Mouse (Mus musculus) T-helper 1 cell (primary cell): ENCODE measurements around the gene Ggct.
"Not testable (repeated sequence)": the region's sequence is repeated elsewhere in the genome, so short reads cannot be mapped to it uniquely, and the experiment has no call there.

Experiments used
- in situ Hi-C: fragments of 300-600 bp; cut with MboI, MseI; formaldehyde crosslinking; loops from one replicate; pipeline ENCODE4 v1.15.1; 2025; ENCODE audit warnings: high pct_unique_total_duplicates

The Ggct gene

DNA sequence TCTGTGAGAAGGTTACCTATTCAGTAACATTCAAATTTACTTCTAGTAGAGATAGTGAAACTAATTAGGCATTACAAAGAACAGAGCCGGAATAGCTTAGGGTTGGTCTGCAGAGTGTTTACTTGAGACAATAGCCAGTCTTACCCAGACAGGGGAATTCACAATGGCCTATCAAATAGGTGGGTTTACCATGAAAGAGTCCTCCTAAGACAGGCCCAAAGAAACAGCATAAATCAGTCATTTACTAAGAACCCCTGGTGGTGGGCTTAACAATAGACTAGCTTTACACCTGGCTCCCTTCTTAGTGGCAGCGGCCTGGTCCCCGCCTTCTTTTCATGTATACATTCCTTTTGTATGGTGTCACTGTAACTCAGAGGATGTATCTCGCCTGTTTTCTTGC is 39.4 kb downstream of the Ggct start:
- in situ Hi-C loops = not testable (repeated sequence)

DNA sequence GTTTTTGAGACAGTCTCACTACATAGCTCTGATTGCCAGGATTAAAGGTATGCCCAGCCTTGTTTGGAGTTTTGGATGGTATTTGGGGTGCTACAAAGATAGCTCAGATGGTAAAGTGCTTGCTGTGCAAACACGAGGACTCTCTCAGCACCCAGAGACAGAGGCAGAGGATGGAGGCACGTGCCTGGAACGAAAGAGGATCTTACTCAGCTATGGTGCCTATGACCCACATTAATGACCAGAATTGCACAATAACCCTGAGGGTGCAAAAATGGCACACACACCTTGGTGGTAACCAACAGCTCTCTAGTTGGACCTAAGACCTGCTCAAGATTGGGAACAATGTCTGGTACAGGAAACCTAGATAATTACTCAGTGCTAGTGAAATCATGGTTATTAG is 40.2 kb downstream of the Ggct start:
- in situ Hi-C loops = no loop called here

DNA sequence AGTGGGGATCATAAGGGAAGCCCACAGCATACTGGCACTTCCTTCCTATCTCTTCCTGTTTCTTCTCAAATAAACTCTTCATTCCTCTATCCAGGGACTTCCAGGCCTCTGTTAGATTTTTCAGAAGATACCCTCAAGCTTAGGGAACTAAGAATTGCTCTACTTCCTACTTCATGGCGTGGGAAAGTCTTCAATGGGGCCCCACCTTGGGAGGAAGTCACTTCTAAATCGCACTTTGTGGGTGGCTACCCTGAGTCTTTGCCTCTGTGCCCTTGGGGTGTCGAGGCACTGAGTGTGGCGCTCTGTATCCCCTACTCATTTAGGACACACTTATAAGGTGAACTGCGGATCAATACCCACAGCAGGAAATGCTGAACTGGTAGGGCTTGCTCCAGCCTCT is 44.1 kb downstream of the Ggct start:
- in situ Hi-C loops = no loop called here

DNA sequence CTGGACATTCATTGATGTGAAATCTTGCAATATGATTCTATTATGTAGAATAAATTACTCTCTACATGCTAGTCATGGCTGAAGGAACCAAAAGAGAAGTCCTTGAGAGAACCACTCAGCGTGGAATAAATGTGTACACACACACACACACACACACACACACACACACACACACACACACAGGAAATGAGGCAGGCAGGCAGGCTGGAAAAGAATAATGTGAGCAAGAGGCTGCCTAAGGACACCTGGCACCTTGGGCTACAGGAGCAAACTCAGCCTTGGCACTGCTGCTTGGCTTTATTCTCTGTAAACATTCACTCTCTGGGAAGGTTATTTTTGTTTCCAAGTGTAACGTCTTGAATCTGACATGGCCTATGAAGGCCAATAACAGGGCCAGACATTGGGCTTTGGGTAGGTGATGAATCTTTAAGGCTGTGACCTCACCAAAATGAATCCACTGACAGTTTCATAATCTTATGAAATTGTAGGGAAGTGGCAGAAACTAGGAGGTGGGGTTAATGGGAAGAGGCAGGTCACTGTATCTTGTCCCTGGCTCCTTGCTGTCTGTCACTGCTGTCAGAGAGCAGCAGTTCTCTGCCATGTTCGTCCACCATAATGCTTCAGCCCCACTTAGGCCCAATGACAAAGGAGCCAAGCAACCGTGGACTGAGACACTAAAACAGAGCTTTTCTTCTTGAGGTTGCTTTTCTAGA is 46.4 kb downstream of the Ggct start:
- in situ Hi-C loops = no loop called here

DNA sequence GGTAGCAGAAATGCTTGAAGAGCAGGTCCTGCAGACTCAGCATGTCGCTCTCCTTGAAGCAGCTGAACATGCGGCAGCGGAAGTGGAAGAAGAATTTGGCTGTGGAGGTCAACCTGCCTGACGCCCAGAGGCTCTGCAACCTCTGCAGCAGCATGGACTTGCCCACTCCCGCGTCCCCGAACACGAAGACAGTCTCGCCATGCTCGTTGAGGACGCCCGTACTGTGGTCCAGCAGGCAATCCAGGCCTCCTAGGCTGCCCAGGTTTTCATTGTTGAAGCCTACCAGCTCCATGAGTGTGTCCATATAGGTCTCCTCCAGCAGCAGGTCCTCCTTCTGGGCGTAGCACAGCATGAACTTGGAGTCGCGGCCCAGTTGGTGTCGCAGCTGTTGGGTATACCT is 48.2 kb downstream of the Ggct start:
- in situ Hi-C loops = no loop called here

DNA sequence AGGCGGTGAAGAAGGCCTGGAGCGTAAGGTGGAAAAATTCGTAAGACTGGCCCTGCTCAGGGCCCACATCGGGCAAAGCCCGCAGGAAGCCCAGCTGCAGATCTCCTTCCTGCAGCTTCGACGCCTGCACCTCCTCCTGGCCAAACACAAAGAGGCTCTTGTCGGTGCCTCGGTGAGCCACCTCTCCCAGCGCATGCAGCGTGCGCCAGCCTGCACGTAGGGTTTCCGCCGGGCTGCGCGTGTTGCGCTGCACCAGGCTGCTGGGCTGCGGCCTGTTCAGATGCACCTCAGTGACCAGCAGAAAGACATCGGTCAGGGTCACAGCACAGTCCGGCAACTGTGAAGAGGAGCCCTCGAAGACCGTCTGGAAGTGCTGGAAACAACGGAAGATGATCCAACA is 49.0 kb downstream of the Ggct start:
- in situ Hi-C loops = no loop called here

DNA sequence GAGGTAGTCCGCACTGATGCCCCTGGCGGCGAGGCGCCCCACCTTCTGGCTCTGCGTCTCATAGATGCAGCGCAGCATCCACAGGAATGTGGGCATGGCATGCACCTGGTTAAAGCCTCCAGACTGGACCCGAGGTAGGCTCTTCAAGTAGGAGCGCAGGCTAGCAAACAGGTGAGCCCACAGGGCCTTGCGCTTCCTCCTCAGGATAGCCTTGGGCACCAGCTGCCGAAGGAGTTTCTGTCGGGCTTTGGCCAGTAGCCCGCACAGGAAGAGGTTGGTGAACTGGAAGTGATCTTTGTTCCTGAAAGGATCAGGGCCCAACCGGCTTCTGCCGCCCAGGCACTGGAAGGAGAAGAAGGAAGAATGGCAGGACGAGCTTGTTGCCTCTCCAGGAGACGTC is 49.5 kb downstream of the Ggct start:
- in situ Hi-C loops = no loop called here

DNA sequence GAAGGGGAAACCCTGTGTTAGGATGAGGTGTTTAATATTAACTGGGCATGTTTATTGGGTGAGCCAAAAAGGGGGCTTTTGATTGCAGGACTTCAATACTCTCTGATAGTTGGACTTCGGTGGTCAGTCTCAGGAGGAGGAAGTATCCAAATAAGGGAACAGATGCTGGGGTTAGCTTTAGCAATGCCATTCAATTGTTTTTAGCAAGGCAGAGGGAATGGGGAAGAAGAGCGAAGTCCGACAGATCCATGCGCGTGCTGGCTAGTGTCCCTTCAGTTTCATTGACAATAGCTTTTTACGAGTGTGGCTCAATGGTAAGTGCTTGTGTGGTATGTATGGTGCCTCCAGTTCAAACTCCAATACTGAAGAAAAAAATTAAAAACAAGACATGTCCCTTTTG is 51.6 kb downstream of the Ggct start:
- in situ Hi-C loops = no loop called here

DNA sequence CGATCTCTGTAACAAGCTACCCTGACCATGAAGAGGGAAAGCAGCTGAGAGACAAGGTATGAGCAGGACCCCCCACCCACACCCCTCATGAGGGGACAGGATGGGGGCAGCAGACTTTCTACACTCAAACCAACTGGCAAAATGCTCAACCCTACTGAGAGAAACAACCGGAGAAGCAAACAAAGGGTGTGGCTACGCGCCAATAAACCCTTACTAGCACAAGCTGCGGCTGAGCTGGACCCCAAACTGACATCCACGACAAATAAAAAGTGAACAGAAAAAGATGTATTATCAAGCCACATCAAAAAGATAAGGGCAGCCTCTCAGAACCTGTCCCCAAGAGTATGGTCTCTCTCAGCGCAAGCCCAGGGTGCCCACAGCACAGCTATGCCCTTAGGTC is 52.6 kb downstream of the Ggct start:
- in situ Hi-C loops = no loop called here

DNA sequence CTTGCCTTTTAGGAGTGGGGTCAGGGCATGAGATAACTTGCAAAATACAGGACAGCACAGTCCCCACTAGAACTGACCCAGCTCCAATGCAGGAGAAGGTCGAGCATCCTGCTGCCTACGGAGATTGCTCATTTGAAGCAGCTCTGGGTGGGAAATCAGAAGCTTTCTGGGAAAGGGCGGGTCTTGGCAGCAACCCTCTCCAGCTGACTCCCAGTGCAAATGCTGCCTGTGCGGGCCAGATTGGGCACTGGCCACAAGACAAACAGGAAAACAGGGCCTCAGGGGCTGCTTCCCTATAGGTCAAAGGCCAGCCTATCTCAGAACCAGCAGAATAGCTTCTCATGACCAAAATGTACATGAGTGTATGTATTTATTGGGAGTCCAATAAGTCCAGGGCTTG is 53.1 kb downstream of the Ggct start:
- in situ Hi-C loops = no loop called here

DNA sequence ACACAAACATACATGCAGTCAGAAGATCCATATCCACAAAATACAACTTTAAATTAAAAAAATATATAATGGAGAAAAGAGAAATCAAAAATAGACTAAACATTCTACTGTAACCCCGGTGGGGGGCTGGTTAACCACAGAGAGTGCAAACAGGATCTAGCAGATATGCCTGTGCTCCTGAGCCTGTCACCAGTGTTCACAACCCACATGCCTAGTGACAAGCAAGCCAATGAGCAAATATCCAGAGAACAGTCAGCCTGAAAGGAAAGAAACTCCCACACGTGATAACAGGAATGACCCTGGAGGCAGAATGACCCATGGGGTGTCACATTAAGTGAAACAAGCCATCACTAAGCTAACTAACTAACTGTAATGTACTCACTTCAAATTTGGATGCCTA is 56.3 kb downstream of the Ggct start:
- in situ Hi-C loops = no loop called here

DNA sequence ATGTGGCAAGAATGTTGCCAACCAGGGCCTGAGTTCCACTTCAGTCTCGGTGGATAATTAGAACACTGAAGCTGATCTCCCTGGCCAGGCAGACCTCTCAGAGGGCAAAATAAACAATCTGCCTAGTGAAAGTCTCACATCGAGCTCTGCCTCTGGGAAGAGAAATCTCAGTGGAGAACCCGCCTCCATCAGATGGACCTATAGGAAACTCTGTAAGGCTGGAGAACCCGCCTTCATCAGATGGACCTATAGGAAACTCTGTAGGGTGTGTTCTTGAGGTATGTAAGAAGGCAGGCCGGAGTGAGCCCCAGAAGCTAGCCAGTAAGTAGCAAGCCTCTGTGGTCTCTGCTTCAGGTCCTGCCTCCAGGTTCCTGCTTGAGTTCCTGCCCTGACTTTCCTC is 57.8 kb downstream of the Ggct start:
- in situ Hi-C loops = no loop called here

DNA sequence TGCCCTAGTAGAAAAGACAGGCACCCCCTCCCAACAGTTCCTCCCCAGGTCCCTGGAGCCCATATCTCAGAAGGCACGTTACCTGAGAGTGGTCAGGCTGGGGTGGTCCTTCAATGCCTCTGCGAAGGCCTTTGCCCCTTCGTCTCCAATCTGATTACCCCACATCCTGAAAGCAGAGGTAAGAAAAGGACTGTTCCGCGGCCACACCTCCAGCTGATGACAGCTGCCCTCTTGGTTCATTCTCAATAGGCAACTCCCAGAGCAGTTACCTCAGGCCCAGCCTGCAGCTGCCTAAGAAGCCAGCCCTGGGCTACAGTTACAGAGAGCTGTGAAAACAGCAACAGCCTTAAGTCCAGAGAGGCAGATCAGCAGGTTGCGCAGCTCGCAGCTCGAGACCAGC is 58.4 kb downstream of the Ggct start:
- in situ Hi-C loops = no loop called here

DNA sequence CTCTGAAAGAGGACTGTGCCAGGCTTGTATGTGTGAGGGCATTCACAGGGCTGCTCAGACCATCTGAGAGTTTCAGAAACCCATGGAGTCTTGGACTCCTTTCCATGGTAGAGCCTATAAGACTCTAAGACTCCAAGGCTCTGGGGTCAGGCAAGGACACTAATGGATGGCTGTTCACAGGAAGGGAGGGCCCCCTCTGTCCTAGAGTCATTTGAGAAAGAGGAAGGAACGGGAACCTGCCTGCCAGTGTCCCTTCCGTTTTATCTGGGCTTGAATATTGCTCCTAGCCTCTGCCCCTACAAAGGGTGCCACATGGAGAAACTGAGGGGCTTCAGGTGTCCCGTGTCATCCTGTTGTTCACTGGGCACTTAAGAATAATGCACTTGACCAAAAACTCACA is 58.9 kb downstream of the Ggct start:
- in situ Hi-C loops = no loop called here

DNA sequence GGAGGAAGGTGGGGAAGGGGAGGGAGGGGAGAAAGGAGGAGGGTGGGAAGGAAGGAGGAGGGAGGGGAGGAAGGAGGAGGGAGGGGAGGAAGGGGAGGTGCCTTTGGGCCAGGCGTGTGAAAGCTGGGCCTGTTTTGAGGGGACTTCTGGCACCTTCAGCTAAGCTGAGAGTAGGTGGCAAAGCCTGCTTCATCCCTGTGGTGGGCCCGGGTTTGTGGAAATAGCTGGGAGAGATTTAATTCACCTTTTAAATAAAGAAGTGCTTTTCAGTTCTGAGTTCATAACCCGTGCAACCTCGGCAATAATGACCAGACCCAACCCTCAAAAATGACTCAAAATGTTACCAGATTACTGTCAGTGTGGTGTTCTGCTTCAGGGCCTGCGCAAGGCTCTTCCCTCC is 59.5 kb downstream of the Ggct start:
- in situ Hi-C loops = no loop called here
